Mouse (Mus musculus) thymus, postnatal 0 days (tissue): Measurements from ENCODE around the gene Stpg1. TPM values are rescaled to one million over a fixed set of nuclear protein-coding genes. Genes with fewer than 3 reads are reported as not detected.

Experiments
- DNase-seq: peaks from one replicate; pipeline ENCODE4 v3.0.0-alpha.2; 2015; ENCODE audit warnings: low spot score
- polyA plus RNA-seq: library from polyadenylated mRNA; unstranded; fragments of >200 nt; fragmentation: Nextera tagmentation; extraction: Ambion mirVana; gene quantifications from 2 replicates; pipeline ENCODE4 v1.2.1, GENCODE M21; 2015

Stpg1 gene
- polyA plus RNA-seq, 1 experiment from 2014 or later = 0.55 TPM

DNA sequence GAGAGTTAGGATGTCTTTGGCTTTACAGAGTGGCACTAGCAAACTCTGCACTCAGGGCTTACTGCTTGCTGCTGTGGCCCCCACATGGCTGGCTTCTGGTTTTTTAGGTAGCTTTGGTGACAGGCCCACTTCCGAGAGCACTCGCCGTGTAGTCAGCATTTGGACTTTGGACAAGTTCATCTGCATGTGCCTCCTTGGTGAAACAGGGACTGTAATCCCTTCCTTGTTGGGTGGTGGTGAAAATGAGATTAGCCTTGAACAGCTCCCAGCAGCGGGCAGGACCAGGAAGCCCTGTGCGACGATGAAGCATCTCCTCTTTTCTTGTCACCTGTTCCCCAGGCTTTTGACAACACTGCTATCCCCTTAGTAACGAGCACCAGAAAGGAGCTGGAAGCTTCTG lies 19.3 kb downstream of the Stpg1 start:
- no peak for DNase-seq

- DNase-seq = no peak
Observed at GRCm38 (mm10) chr4:135514925-135515324, 20.3 kb downstream of the Stpg1 start.

GRCm38 (mm10) chr4:135516351-135517316 lies 22.0 kb downstream of the Stpg1 start:
- peak; percentile 65 for DNase-seq

GRCm38 (mm10) chr4:135518135-135518534 lies 23.5 kb downstream of the Stpg1 start:
- DNase-seq = no peak

DNA sequence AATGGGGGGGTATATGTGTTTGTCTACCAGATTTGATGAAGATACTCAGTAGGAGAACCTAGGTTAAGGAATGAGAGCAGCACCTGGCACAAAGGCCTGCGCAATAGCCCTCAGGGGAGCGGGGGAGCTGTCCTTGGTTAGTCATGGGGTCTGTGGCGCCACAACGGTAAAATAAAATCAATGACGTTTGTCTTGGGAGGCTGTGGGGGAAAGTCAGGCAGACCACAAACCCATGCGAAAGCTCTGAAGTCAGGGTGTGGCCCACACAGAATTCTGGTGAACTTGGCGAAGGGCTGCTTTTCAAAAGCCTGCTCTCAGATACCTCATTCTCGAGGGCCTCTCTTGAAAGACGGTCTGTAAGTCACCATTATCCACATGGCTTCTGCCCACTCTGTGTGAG lies 25.8 kb downstream of the Stpg1 start:
- no peak for DNase-seq

- no peak for DNase-seq
Observed at GRCm38 (mm10) chr4:135523939-135524338, 29.3 kb downstream of the Stpg1 start.

GRCm38 (mm10) chr4:135525057-135525456 lies 30.5 kb downstream of the Stpg1 start:
- no peak for DNase-seq

DNA sequence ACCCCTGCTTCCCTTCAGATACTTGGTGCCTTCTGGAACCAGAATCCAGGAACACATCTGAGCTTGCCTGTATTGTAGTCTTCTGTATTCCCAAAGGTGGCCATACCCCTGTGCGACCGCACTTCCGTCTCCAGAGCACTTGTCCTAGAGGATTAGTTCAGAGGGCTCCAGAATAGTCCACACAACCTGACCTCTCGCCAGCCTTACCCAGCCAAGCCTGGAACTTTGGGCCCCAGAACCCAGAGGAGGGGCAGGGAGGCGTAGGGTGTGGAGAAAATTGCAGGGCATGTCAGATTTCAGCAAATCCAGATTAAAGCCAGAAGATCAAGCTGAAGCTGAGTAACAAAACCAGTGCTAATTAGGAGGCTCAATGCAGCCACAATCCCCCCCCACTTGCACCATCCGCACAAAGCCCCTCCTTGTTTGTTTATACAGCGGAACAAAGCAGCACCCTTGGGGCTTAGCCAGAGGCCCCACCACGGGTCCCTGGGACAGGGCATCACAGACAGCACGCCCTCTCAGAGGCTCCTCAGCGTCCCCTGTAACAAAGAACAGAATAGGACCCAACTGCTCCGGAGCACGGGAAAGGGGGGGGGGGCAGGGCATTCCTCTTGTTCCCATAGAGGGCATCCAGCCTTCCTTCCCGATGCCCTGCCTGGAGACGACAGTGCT lies 31.6 kb downstream of the Stpg1 start:
- no peak for DNase-seq

DNA sequence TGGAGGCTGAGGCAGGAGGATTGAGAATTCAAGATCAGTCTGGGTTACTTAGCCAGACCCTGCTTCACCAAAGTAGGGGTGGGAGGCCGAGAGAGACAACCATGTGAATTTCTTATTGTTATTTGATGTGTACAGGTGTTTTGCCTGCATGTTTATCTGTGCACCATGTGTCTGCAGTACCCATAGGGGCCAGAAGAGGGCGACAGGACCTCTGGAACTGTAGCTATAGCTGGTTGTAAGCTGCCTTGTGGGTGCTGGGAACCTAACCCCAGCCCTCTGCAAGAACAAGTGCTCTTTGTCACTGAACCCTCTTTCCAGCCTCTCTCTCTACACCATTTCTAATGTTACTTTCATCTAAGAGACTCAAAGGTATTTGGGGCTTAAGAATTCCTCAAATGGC lies 35.7 kb downstream of the Stpg1 start:
- no peak for DNase-seq

GRCm38 (mm10) chr4:135531236-135531635 lies 36.6 kb downstream of the Stpg1 start:
- DNase-seq = no peak

- DNase-seq = no peak
Observed at GRCm38 (mm10) chr4:135531771-135532613, 37.4 kb downstream of the Stpg1 start.

DNA sequence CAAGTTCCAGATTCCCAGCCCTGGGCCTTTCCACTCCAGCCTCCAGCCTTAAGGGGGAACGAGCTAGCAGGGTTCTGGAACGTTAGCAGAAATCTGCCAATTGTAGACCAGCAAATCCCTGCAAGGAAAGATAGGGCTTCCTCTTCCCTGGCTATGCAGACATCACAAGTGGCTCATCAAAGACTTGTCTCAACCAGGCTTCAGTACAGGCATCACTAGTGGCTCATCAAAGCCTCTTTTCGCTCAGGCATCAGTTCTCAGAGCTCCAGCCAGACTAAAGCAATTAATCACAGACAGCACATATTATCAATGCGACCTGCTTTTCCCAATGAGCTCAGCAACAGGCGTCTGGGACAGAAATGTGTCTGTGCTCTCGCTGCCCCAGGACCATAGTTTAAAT lies 38.4 kb downstream of the Stpg1 start:
- DNase-seq = no peak

- DNase-seq = no peak
Observed at GRCm38 (mm10) chr4:135535021-135535420, 40.4 kb downstream of the Stpg1 start.

DNA sequence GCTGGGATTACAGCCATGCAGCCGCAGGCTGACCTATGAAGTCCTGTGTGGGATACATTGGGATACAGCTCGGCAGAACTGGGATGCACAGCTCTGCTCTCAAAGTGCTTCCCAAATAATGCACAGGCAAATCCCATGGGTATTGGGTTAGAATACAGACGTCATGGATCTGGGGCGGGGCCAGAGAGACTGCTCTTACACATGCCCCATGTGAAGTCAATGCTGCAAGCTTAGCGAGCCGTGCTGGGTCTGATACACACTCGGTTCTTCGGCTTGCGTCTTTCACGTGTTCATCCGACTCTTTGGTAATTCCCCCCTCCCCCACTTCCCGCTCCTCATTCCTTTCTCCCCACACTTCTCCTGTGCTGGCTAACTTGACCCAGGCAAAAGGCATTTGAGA lies 44.5 kb downstream of the Stpg1 start:
- no peak for DNase-seq

- no peak for DNase-seq
Observed at GRCm38 (mm10) chr4:135540057-135540456, 45.5 kb downstream of the Stpg1 start.

- DNase-seq = no peak
Observed at GRCm38 (mm10) chr4:135544284-135544683, 49.7 kb downstream of the Stpg1 start.

DNA sequence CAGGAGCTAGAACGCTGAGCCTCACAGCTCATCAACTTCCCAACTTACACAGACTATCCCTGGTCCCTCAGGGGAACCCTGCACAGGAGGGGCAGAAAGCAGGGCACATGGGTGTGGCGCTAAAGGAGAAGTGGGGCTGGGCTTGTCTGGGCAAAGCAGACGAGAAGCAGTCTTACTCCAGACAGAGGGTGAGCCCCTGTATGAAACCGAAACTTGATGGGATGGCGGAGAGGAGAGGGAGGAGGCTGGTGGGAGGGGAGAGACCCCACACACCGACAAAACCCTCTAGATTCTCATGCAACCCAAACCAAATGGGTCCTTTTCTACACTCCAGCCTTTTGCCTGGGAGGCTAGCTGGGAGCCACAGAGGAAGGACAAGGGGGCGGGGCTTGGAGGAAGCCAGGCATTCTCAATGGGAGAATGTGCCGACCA lies 50.5 kb downstream of the Stpg1 start:
- DNase-seq = peak; percentile 9

DNA sequence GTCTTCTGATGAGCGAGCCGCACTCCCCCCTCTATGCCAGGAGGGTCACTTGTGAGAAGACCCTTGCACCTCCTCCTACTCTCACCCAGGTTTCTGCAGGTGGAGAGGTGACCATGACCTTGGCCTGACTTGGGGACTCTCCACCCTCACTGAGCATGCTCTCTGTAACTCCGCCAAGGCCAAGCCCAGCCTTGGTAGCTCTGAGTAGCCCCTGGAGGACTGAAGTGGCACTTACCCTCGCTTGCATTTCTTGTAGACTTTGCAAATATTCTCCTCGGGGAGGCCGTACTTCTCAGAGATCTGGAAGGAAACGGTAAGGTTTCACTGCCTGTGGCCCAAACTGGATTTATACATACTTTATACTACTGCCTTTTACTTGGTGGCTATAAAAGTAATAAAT lies 51.4 kb downstream of the Stpg1 start:
- DNase-seq = no peak

GRCm38 (mm10) chr4:135546793-135547192 lies 52.2 kb downstream of the Stpg1 start:
- DNase-seq = no peak

GRCm38 (mm10) chr4:135547551-135547950 lies 53.0 kb downstream of the Stpg1 start:
- no peak for DNase-seq

DNA sequence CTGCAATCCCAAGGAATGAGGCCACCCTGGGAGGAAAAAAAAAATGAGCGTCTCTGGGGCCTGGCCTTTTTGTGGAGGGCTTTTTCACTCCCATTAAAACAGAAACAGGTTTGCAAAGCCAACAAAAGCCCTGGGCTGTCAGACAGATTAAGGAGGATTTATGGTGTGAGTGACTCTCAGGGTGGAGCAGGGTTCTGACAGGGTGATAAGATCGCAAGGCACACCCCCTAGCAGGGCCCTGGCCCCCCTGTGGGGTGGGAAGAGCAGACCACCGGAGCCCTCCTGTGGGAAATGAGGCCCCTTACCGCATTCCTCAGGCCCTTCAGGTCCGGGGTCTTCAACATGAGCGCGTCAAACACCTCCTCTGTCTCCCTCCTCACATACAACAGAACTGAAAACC lies 53.5 kb downstream of the Stpg1 start:
- no peak for DNase-seq
